Mouse (Mus musculus) left cerebral cortex, adult 11 months (tissue): Measurements from ENCODE around the gene Pigq.
A peak's percentile ranks its signal among the peaks of the same experiment; 100 is the strongest.

Experiments used
- DNase-seq: peaks from one replicate; pipeline ENCODE4 v3.0.0; 2022; ENCODE audit warnings: low spot score

The Pigq gene

DNA sequence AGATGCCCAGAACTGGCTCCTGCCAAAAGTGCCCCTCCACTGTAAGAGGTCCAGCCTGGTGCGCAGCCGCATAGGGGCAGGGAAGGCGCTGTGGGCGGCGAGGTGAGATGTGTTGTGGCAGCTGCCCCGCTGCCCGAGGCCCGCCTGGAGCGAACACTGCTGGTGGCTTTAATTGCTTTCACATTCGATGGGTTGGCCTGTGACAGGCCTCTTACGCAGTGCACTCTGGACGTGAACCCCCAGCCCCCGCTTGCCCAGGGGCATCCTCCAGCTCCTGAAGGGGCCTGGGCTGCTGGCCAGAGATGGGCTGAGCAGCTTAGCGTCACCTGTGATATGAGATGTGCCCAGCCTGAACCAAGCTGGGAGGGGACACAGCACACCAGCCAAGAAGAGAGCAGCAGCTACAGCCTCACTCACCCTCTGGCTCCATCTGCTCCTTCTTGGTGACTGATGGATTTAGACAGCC lies 12.9 kb upstream of the Pigq start:
- no peak for DNase-seq

DNA sequence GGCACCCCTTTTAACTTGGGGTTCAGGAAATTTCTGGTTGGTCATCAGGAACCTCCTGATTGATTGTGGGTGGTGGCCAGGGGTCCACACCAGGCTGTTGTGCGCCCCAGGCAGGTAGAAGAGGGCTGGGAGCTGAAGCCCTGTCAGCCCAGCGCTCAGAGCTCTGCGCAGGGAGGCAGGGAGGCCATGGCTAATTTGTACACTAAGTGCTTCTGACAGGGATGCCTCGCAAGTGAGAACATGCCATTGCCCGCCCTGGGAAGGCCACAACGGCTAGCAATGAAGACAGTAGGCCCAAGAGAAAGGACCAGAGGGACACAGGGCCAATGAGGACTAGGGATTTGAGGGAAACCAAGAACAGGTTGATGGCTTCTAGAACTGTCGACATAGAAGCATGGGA lies 11.9 kb upstream of the Pigq start:
- no peak for DNase-seq

DNA sequence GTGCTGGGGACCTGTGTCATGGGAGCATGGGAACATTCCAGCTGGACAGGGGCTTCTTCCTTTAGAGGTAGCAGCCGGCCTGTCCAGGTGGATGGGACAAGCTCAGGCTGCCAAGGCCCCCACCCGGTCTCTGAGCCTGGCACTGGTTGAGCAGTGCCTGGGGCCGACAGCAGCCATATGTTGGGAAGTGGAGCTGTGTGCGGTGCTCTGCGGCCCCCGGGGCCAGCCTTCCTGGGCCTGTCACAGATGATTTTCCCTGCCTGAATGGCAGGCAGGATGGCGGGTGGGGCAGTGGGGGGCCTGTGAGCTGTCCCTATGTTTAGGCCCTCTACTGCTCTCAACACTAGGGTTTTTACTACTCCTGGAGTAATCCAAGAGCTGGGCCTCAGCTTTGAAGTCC lies 11.5 kb upstream of the Pigq start:
- DNase-seq = no peak

DNA sequence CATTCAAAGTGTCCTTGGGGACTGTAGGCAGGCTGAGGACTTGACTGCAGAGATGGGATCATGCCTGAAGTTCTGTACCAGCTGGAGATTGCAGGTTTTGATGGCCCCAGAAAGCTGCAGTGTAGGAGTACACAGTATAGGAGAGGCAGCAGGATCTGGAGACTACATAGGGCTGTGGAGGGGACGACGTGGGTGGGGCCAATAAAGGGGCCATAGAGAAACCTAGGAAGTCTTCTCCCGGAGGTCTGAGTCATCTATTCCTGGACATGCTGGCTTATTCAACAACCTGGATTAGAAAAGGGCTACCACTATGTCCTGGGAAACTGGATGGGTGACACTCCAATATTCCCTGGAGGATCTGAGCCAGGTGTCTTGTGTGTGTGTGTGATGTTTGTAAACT lies 11.0 kb upstream of the Pigq start:
- no peak for DNase-seq

DNA sequence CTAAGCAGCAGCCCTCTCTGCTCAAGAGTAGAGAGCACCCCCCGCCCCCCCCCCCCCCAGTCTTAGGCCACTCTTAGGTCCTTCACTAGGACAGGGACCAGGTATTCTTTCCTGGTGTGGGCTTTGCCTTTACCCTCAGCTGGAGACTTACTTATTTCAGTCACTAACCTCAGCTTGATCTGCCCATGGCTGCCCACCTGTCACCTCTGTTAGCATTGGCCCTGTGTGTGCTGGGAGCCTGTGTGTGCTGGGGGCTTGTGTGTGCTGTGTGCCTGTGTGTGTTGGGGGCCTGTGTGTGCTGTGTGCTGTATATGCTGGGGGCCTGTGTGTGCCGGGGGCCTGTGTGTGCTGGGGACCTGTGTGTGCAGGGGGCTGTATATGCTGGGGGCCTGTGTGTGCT lies 9.9 kb upstream of the Pigq start:
- no peak for DNase-seq

DNA sequence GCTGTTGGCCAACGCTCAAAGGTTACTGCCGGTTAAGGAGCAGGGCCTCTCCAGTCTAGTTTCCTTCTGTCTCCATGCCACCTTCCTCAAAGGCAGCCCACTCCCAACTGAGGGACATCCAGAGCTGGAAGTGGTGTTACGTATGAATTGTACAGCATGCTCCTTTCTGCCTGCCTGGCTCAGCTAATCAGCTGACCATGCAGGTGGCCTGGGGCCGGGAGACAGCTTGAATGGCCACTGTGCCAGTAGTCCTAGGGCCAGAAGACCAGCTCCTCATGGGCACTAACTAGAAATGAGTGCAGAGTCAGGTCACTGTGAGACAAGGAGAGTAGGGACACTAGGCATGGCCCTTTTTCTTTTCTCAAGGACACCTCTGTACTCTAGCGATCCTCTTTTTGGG lies 8.4 kb upstream of the Pigq start:
- DNase-seq = no peak

DNA sequence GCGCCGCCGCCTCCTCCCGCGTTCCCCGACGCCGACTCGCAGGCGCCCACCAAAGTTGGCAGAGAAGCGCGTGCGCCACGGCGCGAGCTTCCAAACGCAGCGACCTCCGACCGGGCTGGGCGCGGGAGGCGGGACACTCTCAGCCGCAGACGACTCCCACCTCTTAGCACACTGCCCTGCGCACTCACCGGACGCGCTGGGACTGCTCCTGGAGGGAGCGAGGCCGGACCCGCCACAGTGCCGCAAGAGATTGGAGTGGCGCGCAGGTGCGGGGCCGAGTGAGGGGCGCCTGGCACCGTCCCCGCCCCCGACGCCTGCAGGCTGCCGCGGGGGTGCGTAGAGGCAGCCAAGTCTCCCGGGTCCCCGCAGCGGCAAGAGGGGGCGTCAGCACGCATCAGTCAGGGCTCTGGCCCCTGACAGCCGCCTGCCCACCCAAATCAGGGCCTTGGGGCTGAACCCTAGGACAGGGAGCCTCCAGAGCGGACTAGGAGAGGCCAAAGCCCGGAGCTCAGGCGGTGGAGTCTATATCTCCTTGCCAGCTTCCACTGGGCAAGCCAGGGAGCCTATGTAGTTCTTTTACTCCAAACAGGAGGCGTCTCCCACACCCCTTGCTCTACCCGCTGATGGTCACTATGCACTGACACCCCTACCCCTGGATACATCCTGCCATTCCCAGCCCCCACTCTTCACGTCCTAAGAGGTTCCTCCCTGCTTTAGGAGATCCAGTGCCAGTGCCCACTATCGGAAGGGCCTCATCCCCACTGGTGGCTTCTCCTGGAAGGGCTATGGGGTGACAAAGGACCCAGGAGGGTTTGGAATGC lies 7.3 kb upstream of the Pigq start, which contains the start of gene A930017K11Rik:
Gene A930017K11Rik (minus strand): TSS at position 763 of the 821 bp plus-strand sequence.
- DNase-seq = no peak

DNA sequence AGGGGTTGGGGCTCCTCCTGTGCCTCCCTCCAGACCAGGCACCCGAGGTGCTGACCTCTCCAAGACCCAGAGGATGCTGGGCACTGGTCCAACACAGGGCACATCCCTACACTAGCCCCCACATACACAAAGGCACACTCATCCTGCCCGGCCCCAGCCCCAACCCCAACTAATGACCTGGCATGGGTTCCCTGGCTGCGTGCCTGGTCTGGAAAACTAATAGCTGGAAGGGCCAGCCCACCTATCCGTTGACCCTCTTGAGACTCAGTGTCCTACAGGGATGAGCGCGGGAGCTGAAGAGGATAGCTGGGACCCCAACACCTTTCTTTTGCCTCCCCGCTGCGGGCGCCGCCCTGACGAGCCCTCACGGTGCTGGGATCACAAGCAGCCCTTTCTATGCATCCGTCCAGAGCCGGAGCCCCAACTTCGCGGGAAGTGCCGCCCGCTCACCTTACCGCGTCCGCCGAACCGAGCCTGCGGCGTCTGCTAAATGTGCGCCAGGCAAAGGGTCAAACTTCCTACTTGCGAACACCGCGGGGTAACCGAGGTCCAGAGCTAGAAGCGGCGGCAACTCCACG lies 6.6 kb upstream of the Pigq start:
- no peak for DNase-seq

DNA sequence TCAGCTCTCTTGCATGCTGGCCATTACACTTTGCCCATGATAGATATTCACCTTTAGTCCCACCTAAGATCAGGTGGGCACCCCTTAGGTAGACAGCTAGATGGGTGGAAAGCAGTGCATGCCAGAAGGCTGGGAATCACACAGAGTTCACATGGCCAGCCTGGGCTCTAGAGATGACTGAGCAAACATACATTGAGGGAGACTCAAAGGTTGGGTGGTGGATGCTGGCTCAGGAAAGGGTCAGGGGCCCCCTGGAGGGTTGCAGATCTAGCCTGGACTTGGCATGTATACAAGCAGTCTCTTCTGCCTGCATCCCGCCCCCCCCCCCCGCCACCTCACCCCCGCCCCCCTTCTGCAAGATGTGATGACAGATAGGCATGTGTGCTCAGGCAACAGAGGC lies 6.0 kb upstream of the Pigq start:
- DNase-seq = no peak

DNA sequence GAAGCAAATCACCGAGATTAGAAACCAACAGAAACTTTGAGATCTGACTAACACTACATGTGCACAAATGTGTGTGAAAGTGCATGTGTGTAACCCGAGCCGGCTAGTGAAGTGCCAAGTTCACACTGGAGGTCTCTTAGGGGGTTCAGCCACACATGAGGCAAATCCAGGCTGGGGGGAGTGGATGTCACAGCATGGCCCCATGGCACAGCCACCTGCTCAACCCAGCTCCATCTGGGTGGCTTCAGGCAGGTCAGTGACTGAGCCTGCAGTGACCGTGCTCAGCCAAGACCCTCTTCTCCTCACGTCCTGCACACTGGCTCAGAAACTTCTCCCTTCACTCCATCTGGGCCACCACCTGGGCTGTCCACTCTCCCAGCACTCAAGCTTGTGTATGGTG lies 5.2 kb upstream of the Pigq start:
- no peak for DNase-seq

DNA sequence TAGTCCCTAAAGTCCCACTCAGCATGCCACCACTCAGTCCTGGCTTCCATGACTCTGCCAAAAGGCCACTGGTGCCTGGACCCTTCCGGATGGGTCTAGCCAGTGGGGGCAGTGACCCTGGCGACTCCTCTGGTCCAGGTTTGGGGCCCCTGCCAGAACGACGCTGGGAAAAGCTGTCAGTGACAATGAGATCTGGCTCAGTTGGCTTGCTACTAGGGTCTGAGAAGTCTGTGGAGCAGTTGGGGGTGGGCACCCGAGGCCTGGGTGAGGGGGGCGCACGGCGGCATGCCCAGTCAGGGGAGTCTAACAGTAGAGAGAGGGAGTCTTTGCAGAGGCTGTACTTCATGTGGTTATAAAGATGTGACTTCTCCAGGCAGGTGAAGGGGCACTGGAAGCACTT lies 3.3 kb upstream of the Pigq start:
- DNase-seq = no peak

DNA sequence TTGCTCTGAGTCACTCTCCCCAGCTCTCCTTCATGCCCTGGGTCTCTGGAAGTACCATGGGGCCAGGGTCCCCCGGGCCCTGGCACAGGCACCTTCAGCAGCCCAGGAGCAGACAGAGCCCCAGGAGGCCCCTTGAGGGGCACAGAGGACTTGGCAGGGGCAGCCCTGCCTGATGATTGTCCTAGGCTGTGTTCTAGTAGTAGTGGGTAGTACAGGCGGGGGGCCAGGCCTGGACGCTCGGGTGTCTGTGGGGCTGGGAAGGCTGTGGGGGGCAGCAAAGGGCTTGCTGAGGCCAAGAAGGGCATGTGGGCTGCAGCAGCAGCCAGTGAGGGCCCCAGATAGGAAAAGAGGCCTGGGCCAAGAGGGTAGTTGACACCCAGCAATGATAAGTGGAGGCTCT lies 2.8 kb upstream of the Pigq start:
- DNase-seq = no peak

DNA sequence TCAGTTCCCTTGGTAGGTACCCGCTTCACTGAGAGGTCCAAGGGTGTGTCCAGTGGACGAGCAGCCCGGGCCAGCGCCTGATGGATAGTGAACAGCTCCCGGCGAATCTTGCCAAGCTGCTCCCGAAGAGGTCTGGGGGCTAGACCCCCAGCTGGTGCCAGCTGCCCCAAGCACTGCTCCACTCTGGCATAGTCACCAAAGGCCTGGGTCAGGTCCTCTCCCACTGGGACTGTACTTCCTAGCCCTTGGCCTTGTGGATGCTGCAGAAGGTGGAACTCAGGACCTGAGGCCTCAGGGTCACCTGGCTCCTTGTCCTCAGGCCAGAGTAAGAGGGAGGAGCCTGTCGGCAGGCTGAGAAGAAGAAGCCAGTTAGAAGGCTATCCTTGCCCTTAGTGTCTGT lies 2.2 kb upstream of the Pigq start:
- no peak for DNase-seq

DNA sequence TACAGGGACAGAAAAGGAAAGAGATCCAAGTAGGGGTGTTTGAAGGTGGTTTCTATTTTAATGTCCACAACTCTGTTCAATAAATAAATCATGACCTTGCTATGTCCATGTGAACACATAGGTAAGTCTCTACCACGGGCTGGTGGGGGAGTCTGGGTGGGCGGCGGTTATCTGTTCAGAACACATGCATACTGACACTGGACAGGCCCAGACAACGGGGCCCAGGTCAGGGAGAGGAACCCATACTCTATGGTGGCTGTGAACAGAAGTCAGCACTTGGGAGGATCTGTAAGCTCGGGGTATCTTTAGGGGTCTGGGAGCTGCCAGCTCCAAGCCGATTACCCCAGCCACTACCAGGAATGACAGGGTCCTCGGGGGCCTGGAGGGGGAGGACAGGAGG lies 1.6 kb upstream of the Pigq start:
- no peak for DNase-seq

DNA sequence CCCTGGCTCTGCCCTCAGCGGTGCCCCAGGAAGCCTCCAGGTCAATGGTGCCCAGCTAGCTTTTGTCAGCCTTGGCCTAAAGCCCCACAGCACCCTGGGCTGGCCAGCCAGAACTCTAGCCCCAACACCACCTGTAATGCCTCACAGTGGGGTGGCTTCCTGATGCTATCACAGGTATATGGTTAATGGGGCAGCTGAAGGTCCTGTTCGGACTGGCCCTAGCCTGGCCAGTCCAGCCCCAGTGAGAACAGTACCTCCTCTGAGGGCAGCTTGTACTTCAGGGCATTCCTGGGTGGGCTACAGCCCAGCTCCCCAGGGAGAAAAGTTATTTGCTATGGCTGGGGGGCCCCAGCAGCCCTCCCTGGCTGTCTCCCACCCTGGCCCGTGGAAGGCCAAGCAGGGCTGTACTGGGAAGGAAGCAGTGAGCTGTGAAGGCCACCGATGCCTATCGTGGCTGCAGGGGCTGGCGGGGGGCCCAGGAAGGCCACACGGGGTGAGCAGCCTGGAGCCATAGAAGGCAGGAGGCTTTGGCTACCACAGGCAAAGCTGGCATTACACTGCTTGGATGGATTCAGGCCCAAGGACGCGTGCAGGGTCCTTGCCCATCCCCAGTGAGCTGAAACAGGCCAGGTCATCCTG lies 900 bp upstream of the Pigq start:
- DNase-seq = no peak

DNA sequence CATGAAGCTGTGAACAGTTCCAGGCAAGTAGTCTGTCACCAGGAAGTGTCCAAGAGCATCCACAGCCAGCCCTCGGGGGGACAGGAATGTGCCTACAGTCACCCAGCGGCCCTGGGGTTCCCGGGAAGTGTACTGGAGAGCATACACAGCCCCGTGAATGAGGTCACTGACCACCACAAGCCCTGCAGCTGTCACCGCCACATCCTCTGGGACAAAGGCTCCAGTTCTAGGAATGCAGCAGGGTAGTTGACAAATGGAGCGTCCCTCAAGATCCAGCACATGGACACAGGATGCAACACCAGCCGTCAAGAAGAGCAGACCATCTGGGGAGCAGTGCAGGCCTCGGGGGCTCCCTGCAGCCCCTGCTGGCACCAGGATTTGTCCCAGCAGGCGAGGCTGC lies 967 bp downstream of the Pigq start:
- no peak for DNase-seq

DNA sequence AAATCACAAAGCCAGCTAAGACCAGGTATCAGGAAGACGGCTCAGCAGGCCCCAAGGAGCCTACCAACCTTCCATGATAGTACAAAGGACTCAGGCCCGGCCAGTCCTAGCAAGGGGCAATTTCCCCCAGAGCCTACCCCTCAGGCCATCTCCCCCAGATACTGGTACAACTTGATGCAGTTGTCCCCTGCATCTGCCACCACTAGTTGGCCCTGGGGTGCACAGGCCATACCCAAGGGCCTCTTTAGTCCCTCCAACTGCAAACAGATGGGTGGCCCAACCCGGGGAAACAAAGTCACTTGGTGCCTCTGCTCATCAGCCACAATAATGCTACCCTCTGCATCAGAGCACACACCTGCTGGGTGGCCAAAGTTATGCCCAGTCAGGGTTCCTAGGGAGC lies 1.5 kb downstream of the Pigq start:
- DNase-seq = no peak

DNA sequence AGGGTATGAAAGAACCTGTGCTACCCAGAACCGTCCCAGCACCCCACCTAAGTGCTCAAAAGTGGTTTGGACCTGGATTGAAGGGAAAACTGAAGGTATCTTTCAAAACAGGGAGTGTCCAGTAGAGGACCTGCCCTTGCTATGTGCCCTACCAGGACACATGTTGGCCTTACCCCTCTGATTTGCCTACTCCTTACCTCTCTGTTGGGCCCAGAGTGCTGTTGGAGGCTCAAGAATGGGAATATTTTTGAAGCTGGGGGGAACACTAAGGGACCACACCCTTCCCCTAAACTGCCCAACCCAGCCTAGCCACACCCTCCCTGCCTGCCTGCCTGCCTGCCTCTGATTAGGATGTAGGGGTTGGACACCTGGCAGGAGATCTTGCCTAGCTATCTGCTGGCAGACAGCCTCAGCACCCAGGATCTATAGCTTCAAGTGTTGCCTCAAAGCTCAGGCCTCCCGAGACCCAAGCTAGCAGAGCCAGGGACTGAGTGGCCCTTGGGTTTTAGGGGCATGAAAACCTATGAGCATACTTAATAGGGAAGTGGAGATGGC lies 2.1 kb downstream of the Pigq start:
- DNase-seq = no peak

DNA sequence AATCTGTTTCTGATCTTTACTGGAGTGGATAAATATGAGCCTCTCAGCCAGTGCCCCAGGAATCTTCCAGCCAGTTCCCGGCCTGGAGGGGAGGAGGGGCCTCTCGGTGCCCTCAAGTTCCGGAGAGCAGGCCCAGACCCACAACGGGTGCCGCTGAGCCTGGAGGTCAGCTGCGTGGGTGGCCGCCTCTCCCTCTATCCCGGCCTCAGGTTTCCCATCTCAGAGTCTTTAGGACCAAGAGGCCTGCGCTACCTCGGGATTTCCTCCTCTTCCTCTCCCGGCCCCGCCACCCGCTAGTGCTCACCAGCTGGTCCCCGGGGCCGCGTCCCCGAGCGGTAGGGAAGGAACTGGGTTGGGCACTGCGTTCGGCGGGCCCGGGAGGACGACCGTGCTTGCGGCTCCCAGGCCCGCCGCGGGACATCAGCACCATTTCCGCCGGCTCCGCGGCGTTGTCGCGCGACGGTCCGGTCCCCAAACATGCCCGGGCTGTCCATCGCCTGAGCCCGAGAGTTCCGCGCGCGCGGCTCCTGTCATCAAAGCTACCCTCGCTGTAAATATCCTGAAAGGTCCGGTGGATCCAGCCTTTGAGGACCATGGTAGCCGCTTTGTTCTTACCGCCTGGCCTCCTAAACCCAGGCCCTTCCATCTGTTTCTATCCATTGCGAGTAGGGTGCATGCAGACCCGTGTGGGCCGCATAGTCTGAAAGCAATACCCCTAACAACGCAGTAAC lies 3.1 kb downstream of the Pigq start:
- DNase-seq = no peak

DNA sequence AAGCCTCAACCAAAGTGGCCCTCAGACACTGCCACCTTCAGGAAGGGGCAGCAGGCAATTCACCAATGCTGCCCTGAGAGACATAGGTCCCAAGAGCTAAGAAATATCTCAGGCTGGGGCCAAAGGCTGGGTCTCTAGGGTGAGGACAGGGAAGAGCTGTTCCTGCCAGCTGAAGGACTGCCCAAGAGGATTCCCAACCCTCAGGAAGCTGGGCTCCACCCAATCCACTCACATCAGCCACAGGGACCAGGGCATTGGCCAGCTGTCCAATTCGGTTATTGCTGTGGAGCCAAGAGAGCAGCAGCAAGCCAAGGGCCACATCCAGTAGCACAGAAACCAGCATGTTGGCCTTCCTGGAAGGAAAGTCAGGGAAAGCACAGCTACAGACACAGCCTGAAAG lies 10.2 kb downstream of the Pigq start:
- DNase-seq = no peak

DNA sequence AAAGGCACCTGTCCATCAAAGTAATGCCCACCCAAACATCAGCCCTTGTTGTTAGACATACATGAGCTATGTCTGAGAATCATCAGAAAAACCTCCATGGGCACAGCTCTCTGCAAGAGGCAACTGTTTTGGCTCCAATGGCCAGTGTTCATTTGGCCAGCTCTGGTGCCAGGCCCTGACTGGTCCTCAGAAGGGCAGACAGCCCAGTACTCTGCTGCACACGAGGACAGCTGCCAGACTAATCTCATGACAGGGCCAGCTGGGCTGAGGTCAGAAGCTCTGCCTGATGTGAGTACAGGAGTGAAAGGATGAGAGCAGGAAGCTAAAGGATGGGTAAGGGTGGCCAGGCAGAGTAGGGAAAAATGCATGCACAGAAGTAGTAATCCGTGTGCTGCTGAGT lies 19.4 kb downstream of the Pigq start:
- peak; percentile 59 for DNase-seq

DNA sequence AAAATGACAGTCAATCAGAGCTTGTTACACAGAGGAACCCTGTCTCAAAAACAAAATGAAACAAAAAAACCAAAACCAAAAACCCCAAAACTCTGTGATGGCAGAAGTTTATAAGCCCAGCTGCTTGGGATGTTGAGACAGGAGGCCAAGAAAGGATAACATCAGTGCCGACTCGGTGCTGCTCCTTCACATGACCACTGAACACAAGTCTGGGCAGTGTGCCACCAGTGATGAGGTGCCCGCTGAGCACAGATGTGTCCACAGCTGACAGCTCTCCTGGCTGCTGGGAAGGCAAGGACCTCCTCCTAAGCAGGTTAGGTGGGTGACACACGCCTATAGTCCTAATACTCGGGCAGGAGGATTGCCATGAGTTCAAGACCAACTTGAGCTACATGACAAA lies 22.6 kb downstream of the Pigq start:
- DNase-seq = no peak
